Mouse (Mus musculus): ENCODE measurements around the gene Rab43.

Gene Rab43

GRCm38 (mm10) chr6:87746059-87746458 is 65.9 kb downstream of the Rab43 start:
- no peak for DNase-seq

GRCm38 (mm10) chr6:87745301-87745700 is 66.7 kb downstream of the Rab43 start:
- no peak for DNase-seq

- DNase-seq, result no peak
Measured at GRCm38 (mm10) chr6:87744632-87745031, 67.3 kb downstream of the Rab43 start.

GRCm38 (mm10) chr6:87743281-87743680 is 68.7 kb downstream of the Rab43 start:
- no peak for DNase-seq

GRCm38 (mm10) chr6:87742804-87743203 is 69.2 kb downstream of the Rab43 start:
- DNase-seq, result no peak

- DNase-seq, result no peak
Measured at GRCm38 (mm10) chr6:87741978-87742377, 70.0 kb downstream of the Rab43 start.

GRCm38 (mm10) chr6:87740496-87740895 is 71.5 kb downstream of the Rab43 start:
- no peak for DNase-seq

GRCm38 (mm10) chr6:87739898-87740297 is 72.1 kb downstream of the Rab43 start:
- DNase-seq, result no peak

Measured in embryo, embryonic 11 days (tissue).